Mouse (Mus musculus) telencephalon, adult 2 months (tissue): Measurements from ENCODE around the gene Tubg2.
"Not testable (repeated sequence)": the region's sequence is repeated elsewhere in the genome, so short reads cannot be mapped to it uniquely, and the experiment has no call there.

Experiments
- DNase-seq: peaks from one replicate; pipeline ENCODE4 v3.0.0-alpha.2; 2011; ENCODE audit warnings: low read depth, low spot score

Tubg2 gene

DNA sequence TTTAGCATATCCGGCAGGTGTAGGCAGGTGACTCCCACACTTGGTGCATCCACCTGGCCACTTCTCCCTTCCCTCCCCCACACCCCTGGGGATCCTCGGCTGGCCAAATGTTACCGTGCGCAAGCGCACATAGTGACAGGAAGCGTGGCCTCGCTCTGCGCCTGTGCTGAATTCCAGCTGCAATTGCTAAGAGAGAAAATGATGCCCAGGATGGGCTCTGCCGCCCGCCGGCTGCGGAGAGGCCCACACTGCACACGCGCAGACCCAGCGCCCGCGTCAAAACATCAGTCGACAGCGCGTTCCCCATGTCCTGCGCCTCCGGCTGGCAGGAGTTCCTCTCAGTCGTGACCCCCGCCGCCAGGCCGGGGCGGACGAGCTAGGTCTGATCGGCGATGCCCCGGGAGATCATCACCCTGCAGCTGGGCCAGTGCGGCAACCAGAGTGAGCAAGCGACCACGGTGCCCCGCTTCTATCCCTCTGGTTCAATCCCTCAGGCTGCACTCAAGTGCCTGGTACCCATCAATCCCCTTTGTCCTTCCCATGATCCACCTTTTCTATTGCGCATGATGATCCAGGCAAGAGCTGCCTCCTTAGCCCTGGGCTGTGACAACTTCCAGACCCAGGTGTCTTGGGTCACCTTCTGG is at the start of gene Tubg2:
TSS of gene Tubg2 (plus strand) at position 180 of the 644 bp plus-strand sequence.
- peak; percentile 81 for DNase-seq

DNA sequence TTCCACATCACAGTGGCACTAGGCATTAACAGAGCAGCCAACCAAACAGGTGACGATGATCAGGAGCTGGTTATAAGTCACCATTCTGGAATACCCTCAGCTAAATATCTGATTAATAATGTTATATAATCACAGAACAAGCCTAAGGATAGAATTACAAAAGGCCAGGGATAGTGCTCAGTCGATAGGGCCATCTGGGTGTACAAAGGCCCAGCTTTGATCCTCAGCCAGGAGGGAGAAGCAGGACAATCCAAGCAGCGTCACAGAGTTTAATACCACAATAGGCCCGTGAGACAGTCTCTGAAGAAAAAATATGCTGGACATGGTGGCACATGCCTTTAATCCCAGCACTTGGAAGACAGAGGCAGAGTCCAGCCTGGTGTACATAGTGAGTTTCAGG is 46.4 kb upstream of the Tubg2 start:
- no peak for DNase-seq

DNA sequence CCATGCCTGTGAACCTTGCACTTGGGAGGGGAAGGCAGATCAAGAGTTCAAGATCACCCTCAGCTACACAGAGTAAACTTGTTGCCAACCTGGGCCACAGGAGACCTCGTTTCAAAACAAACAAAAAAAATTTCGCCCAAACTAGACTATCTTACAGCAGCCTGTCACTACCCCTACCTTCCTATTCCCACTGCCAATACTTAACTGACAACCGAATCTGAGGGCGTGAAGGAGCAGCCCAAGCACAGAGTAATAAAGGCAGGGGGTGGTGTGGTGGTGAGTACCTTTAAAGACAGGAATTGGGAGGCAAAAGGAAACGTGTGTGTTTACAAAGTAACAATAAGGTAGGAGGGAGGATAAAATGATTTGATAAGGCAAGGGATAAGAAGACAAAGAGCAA is 45.0 kb upstream of the Tubg2 start:
- DNase-seq, result no peak

DNA sequence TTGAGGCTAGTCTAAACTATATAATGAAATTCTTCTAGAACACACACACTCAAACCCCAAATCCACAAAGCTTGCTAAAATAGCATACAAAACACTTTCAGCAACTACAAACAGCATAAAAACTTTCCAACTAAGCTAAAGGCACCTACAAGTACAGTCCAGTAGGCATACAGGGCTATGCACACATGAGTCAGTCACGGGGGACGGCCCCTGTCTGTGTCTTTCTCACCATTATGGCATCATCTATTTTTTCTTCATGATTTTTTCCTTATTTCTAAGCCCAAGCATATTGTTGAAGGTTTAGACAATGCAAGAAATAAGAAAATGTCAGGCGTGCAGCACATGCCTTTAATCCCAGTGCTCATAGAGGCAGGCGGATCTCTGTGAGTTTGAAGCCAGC is 44.5 kb upstream of the Tubg2 start:
- DNase-seq, result no peak

DNA sequence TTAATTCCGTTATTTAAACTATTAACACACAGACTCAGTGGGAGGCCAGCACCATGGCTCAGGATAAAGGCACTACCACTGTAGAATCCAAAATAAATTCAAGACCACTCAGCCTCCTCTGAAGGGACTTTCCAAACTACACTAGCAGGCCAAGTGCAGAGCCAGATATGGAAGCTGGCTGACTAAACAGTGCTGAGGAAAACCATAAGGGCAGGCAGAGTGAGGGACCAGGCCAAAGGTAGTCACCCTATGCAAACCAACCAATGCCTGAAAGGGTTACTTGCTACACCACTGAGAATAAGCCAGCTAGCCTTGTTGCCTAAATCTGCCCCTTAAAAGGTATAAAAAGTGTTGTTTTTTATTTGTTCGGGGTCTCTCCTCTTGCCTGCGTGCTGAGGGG is 43.5 kb upstream of the Tubg2 start:
- no peak for DNase-seq

DNA sequence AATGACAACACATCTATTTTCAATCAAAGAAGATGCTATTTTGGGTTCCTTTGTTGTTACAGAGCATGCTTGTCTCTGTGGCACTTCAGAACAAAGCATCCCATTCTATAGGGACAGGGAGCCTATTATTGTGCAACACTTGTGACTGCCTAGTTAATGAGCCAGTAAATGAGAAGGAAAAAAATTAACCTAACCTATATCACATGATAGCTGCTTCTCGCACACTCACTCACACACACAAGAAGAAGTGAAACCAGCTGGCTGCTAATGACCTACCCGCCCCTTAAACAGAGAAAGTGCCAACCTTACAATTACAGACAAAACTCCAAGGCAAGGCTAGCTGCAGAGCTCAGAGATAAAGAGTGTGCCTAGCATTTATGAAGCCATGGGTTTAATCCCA is 40.1 kb upstream of the Tubg2 start:
- DNase-seq, result peak; percentile 56

DNA sequence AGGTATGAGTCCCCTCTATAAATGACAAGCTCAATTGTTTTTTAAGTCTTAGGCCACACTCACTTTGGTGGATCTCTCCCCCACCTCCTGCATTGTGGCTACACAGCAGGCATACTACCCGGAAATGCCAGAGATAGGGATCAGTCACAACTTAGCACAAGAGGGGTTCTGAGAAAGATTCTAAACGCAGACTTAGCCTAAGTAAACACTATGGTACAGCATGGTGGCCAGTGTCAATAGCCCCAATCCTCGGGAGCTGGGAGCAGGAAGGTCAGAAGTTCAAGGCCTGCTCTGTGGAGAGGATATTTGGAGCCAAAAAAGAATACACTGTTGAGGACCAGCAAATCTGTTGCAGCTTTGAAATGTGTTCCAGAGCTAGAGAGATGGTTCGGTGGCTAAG is 37.6 kb upstream of the Tubg2 start:
- DNase-seq, result no peak

DNA sequence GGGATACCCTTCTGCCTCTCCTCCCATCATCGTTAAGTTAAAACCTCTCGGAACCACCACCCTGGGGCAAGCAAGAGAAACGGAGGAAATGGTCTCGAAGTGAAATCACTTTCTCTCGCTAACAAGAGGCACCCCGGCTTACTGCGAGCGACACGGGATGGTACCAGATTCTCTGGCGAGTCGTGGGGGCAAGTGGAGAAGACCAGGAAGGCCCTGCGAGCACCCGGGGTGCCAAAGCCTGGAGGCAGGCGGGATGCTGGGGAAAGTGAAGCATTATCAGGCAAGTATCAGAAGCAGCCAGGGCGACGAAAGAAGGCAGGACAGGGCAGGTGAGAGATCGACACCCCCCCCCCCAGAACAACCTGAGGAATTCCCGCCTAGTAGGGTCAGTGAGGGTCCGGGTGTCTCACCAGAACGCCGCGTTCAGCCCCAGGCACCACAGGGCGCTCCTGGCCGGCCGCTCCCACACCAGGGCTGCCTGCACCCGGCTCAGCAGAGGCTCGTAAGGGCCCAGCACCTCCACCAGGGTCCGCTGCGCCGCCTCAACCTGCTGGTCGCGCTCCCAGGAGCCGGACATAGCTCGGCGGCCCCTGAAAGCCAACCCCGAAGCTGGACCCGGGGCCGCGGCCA is 36.5 kb upstream of the Tubg2 start:
- DNase-seq, result no peak

DNA sequence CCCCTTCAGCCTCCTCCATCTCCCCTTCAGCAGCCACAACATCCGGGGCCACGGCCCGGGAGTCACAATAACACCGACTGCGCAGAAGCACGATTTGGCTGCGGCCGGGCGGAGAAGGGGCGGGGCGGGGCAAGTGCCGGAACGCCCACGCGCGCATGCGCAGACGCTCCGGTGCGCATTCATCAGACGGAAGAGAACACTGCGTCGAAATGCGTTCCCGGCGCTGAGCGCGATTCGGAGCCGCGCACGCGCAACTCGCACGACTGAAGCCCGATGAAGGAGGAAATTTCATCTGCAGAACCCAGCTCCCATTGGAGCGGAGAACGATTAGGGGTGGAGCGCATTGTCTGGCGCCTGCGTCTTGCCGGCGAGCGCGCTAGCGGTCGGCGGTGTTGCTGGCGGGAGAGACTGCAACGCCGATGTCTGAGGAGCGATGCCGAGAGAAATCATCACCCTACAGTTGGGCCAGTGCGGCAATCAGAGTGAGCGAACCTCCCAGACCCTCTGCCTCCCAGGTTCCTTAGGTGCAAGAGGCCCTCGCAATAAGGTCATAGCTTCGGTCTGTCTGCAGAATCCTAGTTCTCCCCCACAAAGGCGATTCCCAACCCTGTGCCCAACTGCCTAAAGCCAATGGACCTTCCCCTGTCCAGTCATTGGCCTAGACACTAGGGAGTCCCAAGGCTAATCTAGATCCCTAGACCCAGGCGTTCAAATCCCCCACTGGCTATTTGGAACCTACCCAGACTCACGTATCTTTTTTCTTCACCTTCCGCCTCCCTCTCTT is 35.8 kb upstream of the Tubg2 start, which contains the start of the genes Retreg3 and Tubg1:
TSS of gene Retreg3 (minus strand) at position 133 of the 784 bp plus-strand sequence.
TSS of gene Tubg1 (plus strand) at position 178 of the 784 bp plus-strand sequence.
- DNase-seq, result peak; percentile 98

DNA sequence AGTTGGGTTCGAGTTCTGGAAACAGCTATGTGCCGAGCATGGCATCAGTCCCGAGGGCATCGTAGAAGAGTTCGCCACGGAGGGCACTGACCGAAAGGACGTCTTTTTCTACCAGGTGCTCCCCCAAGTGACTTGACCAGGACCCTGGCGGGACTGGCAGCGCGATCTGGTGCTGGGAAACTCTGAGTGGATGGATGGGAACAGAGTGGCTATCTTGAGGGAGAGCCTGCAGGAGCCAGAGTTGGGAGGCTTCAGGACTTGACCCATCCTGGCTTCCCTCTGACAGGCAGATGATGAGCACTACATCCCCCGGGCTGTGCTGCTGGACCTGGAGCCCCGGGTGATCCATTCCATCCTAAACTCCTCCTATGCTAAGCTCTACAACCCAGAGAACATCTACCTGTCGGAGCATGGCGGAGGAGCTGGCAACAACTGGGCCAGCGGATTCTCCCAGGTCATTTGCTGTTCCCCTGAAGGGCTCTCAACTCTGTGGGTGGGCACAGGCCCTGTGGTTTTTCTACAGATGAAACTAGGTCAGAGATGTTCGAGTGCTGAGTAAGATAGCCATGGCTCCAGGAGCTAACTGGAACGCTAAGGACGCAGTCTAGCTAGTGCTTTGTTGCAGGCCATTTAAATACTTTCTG is 35.0 kb upstream of the Tubg2 start:
- no peak for DNase-seq

DNA sequence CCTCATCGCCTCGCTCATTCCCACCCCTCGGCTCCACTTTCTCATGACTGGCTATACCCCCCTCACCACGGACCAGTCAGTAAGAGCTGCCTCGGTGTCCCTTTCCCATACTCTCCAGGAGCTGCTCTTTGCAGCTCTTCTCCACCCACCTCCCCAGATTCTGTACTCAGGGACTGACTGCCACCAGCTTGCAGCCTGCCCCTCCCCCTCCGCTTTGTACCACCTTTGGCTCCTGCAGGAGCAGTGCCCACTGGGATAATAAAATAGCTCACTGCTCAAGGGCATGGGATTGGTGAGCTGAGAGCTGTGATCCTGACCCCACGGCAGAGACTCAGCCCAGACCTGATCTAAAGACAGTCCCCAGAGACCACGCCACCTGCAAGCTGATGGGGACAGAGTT is 31.2 kb upstream of the Tubg2 start:
- DNase-seq, result not testable (repeated sequence)

DNA sequence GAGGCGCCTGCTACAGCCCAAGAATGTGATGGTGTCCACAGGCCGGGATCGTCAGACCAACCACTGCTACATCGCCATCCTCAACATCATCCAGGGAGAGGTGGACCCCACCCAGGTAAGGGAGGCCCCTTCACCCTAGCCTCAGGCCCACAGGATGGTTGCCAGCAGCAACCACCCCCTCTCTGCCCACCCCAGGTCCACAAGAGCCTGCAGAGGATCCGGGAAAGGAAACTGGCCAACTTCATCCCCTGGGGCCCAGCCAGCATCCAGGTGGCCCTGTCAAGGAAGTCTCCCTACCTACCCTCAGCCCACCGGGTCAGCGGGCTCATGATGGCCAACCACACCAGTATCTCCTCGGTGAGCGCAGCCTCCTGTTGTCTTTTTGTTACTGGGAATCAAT is 30.7 kb upstream of the Tubg2 start:
- DNase-seq, result not testable (repeated sequence)

DNA sequence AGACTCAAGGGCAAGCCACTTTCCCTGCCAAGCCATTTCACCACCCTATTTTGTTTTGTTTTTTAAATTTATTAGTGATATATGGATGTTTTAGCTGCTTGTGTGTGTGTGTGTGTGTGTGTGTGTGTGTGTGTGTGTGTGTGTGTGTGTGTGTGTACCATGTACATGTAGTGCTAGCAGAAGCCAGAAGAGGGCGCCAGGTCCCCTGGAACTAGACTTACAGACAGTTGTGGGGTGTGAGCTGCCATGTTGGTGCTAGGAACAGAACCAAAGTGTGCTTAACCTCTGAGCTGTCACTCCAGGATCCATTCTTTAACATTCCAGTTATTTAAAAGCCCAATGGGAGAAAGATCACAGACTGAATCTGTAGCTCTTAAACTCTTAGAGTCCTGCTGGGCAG is 28.6 kb upstream of the Tubg2 start:
- DNase-seq, result no peak

DNA sequence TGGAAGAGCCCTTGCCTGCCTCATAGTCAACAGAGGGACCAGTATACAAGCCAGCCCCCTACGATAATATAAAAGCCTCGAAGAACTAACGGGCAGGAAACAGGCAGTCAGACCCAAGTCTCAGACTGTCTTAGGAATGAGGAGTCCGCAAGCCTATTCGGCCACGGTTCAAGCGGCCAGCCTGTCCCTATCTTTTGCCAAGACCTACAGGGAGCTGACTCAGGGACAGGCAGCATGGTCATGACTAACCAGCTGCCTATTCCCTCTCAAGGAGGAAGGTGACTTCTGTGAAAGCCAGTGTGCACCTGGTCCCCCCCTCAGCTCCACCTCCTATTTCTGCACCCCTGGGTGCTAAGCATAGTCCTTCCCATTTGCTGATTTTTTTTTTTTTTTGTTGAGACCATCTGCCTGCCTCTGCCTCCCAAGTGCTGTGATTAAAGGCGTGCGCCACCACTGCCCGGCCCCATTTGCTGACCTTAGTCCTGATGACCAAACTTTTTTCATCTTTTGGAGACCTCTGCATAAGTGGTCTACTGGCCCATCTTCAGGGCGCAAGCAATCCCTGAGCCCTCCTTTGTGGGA is 26.6 kb upstream of the Tubg2 start:
- no peak for DNase-seq

DNA sequence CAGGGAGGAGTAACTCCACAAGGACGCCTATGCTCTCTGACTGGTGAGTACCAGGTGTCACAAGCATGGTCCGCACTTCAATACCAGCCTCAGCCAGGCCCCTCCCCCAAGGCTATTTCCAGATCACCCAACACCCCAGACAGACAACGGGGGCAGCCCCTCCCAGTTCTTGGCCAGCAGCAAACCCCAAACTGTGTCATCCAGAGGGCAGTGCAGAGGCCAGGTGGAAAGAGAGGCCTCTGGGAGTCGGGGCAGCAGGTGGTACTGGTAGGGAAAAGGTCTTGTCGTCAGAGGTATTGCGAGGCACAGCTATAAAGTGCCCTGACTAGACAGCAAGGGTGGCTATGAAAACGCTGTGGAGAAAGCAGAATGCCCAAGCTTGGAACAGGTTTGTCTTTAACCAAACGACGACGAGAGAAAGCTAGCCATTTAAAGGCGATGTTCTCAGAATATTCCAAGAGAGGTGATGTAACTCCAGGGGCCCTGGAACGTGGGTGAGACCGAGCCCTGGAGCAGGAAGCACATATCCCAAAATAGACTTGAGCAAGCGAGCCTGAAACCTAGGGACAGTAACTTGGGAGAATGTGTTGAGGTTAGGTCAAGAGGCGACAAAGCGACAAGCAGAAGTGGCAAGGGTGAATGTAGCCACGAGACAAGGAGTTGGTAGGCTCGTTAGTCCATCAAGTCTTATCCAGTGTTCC is 25.5 kb upstream of the Tubg2 start:
- no peak for DNase-seq

DNA sequence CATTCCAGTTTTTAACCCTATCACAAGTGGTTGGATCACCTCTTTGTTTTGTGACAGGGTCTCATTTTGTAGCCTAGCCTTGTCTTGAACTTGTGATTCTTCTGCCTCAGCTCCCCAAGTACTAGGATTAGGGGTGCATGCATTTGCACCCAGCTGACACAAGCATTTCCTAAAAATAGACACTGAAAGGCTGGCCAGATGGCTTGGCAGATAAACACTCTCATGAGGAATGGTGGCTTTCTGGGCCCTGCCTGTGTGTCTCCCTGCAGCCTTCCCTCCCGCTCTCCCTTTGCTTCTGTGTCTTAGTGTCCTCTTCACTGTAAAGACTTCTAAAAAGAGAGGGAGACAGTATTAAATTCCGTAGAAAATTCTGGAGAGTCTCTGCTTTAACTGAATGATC is 24.5 kb upstream of the Tubg2 start:
- DNase-seq, result no peak

DNA sequence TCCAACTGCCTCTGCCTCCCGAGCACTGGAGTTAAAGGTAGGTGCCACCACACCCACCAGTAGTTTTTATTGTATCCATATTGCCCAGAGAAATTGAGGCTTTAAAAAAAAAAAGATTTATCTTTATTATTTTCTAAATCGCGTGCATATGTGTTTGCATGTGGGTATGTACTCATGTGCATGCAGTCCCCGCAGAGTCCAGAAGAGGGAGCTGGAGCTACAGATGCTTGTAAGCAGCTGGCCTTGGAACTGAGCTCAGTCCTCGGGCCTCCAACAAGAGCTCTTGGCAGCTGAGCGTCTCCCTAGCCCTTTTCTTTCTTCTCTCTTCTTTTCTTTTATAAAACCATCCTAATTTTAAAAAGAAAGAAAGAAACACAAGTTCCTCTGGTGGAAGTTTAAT is 24.0 kb upstream of the Tubg2 start:
- no peak for DNase-seq

DNA sequence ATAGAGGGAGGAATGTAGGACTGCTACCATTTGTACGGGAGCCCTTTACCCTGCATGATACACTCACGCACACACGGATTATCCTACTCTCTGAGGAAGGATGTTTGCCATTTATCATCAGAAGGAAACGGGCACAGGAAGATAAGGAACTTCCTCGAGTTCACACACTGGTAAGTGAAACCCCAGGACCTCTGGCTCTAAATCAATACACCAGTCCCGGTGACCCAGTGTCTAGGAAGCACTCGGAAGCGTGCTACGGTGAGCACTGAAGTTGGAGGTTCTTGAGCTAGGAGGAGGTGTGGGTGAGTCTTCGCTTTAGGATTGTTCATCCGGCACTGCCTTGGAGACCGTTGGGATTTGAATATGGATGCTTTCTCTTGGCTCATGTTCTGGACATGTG is 22.7 kb upstream of the Tubg2 start:
- DNase-seq, result no peak

DNA sequence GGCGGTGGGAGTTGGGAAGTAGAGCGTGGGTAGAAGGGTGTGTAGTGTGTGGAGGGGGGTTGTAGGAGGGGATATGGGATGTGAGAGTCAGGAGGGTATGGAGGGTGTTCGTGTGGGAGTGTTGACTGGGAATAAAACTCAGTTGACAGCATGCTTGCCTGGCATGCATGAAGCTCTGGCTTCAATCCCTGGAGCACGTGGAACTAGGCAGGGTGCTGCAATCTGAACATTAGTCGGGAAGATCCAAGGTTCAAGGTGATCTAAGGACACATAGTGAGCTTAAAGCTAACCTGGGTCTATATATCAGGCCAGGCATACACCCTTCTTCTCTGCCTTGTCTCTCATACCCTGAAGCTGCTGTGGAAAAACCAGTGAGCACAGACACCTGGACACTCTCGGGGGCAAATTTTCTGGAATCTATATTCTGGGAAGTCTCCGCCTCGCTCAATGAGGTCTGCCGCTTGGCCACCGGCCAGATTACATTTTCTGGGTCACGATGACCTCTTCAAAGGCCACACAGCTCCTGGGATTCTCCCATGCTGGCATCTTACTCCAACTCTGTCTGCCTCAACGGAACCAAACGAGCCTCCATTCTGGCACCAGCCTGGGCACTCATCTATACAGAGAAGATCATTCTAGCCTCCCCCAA is 21.4 kb upstream of the Tubg2 start:
- DNase-seq, result no peak

DNA sequence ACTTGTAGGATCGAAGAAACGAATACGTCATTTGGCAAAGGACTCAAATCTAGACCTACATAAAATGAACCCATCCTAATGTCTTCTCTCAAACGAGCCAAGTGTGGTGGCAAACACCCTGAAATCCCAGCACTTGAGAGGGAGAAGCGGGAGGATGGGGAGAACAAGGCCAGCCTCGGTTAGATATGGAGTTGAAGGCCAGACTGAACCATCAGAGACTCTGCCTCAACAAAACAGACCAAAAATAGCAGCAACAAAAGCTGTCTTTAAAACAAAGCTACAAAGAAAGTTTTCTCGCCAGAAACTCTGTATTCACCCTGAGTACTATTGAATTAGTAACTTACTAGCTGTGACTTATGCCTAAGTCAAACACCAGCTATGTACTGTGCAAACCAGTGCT is 18.7 kb upstream of the Tubg2 start:
- no peak for DNase-seq
